Mouse (Mus musculus): ENCODE measurements around the gene Nlrp2.

Nlrp2 gene

GRCm38 (mm10) chr7:5350935-5351334, at the start of gene Nlrp2:
TSS of gene Nlrp2 (minus strand) at chr7:5351035.
- DNase-seq, result no peak

GRCm38 (mm10) chr7:5366724-5367123, 15.9 kb upstream of the Nlrp2 start:
- no peak for DNase-seq

GRCm38 (mm10) chr7:5363599-5363998, 12.8 kb upstream of the Nlrp2 start:
- DNase-seq, result no peak

GRCm38 (mm10) chr7:5350237-5350636, 598 bp downstream of the Nlrp2 start, which contains the start of gene Gm5065:
TSS of gene Gm5065 (plus strand) at chr7:5350537.
- no peak for DNase-seq

- no peak for DNase-seq
These were observed 23.3 kb downstream of the Nlrp2 start for GRCm38 (mm10) chr7:5327511-5327910.

- no peak for DNase-seq
These were observed 62.6 kb downstream of the Nlrp2 start for GRCm38 (mm10) chr7:5288281-5288680.

GRCm38 (mm10) chr7:5263051-5263450, 87.8 kb downstream of the Nlrp2 start:
- no peak for DNase-seq

Measured in embryo, embryonic 11 days (tissue).